Mouse (Mus musculus): ENCODE measurements around the gene Cela1. TPM values are rescaled to one million over a fixed set of nuclear protein-coding genes. Genes with fewer than 3 reads are reported as not detected.
A peak's percentile ranks its signal among the peaks of the same experiment; 100 is the strongest.

Gene Cela1
- total RNA-seq, 2 experiments from 2014 or later = 2.4 to 3.3 TPM

DNA sequence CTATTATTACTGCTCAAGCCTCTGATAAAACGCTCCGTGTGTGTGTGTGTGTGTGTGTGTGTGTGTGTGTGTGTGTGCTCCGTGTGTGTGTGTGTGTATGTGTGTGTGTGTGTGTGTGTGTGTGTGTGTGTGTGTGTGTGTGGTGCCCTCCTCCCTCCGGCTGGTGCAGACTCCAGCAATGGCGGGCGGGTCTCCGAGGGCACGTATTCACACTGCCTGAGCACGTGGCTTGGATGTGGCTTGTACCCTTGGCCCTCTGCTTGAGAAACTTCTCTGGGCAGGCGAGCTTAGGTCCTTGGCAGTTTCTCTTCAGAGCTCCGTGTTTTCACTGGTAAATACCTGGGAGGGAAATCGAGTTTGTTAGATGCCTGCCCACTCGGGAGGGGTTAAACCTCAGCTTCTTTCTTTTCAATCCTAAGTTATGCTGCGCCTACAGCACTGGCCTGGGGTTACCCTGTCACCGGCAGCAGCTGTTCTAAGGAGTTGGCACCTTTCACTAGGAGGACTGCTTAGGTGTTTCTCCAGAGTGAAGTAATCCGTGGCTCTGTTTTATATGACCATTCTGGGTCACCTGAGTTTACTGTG is 46.4 kb downstream of the Cela1 start:
- intact Hi-C loops (cut with DNase I) = no loop called here
- Histone ChIP-seq H3K4me3 (no peak overlapping the region), H3K27ac (no peak overlapping the region)
- no peak for TF ChIP-seq CTCF (IDR thresholded peaks at IDR 0.05)
- no peak for DNase-seq (ENCODE audit: extremely low spot score in 1 of 2, low spot score in 2 of 2)

DNA sequence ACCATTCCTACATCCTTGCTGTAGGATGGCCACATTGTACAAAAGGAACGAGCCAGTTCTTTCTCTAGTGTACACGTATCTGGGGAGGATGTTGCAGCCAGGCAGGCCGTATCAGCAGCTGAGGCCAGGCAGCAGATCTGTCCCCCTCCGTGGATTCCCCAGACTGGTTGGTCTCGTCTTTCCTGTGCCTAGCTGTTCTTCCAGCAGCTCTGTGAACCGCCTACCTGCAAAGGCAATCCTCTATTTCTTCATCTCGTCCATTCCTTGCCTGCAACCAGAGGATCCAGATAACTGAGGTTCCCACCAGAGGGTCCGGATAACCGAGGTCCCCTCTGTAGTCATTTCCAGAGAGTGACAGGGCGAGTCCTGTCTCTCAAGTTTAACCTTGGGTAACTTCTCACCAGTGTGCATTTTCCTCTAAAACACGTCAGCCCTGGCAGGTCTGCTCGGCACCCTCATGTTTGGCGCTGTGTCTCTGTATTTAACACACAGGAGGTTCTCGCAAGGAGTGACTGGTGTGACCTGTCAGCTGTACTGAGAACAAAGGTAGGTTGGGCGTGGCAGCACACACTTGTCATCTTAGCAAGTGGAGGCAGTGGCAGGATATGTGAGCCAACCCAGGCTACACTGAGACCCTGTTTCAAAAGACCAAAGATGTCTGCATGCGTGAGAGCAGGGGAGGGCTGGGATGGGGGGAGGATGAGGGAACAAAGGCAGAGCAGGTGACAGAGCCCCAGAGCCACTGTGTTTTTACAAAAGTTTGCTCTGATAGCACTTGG is 47.6 kb downstream of the Cela1 start:
- no peak overlapping the region for H3K4me3 ChIP-seq
- no peak overlapping the region for H3K27ac ChIP-seq
- intact Hi-C loops (cut with DNase I) = loop anchor here (5.0 kb wide), 1 partner anchor 37 kb away; no protein-coding TSS in a partner anchor
- TF ChIP-seq CTCF (IDR thresholded peaks at IDR 0.05) = no peak
- DNase-seq (ENCODE audit: extremely low spot score in 1 of 2, low spot score in 2 of 2) = no peak

DNA sequence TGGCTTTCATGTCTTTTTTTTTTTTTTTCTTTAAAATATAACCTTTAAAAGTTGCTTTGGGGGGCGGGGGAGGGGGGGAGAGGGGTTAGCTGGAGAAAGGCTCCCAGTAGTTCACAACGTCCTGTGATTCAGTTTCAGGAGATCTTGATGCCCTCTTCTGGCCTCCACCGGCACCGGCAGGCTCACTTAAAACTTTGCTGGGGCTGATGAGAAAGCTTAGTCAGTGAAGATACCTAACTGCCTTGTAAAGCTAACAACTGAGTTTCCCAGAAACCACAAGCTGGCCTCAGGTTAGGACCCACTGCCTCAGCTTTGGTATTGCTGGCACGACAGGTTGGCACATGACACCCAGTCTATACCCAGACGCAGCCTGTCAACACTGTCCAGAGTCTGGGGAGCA is 50.1 kb downstream of the Cela1 start:
- peak; percentile 43 for TF ChIP-seq CTCF (IDR thresholded peaks at IDR 0.05)
- intact Hi-C loops (cut with DNase I) = loop anchor here (5.0 kb wide), 1 partner anchor 40 kb away; no protein-coding TSS in a partner anchor
- no peak overlapping the region for H3K4me3 ChIP-seq
- no peak overlapping the region for H3K27ac ChIP-seq
- DNase-seq (ENCODE audit: extremely low spot score in 1 of 2, low spot score in 2 of 2) = peak in 1 of 2 experiments; percentile 15

DNA sequence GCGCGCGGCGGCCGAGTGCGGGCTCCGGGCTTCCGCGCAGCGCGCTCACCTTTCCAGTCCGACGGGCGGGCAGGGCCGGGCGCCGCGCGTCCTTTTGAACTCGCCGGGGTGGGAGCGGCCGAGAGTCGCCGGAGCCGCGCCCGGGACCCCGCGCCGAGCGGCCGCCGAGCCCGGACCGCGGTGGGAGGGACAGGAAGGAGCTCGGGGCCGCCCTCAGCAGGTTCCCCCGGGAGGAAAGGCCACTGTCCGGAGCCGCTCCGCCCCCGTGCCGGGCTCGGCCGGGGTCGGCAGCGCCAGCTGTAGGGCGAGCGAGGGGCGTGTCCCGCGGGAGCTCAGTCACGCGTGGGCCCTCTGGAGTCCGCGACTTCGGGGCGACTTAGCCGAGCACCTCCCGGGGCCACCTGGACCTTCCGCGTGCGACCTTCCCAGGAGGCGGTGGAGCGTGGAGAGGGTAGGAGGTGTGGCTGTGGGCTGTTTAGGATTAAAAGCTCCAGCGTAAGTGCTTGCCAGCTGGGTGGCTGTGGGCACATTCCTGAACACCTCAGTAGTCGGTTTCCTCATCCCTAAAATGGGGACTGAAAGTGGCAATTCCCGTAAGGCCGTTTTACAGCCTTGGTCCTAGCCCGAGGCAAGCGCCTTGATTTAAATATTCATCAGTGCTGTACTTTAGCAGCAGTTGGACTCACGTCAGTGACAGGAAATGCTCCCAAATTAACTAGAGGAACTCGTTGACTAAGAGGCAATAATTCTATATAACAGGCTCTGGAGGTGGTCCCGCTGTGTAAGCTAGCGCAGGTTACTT is 50.8 kb downstream of the Cela1 start, which contains the start of gene Smagp:
TSS of gene Smagp (minus strand) at position 241 of the 802 bp plus-strand sequence.
- no peak within 1 kb of the TSS for H3K27ac ChIP-seq
- intact Hi-C loops (cut with DNase I) = loop anchor here (5.0 kb wide), 1 partner anchor 40 kb away; no protein-coding TSS in a partner anchor
- no peak for DNase-seq (ENCODE audit: extremely low spot score in 1 of 2, low spot score in 2 of 2)
- no peak for TF ChIP-seq CTCF (IDR thresholded peaks at IDR 0.05)
- H3K4me3 ChIP-seq = peak within 1 kb of the TSS; percentile 45

DNA sequence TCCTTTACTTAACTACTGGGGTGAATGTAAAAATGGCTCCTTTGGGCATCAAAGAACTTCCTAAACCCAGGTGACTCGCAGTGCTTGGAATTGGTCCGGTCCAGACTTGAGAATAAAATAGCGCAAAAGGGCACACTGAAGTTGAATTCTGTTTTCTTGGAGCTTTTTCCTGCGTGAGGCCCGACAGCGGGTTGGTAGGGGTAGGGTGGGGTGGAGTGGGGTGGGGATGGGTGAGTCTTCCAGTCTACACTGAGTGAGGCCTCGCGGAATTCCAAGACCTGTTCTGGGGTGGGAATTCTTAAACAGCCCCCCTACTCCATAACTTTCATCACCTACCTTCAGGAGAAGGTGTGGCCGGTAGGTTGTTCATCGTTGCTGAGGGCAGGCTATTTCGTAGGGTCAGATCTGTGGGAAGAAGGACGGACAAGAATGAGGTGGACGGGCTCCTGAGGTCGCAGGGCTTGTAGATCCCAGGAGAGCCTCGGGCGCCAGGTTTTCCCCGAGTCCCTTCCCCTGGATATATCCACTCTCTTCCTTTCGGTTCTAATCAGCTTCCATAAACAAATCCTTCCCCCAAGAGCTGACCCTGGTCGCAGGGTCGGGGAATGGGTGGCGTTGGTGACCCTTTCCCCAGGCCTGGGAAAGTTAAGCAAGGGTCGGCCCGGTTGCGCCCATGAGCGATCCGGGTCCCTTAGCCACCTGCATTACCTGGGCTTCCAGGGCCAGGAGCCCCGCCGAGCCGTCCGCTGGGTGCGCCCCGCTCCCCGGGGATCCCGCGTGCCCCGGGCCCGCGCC is 51.7 kb downstream of the Cela1 start:
- DNase-seq (ENCODE audit: extremely low spot score in 1 of 2, low spot score in 2 of 2) = no peak
- Histone ChIP-seq H3K27ac (no peak overlapping the region), H3K4me3 (peak overlapping the region; percentile 45)
- no peak for TF ChIP-seq CTCF (IDR thresholded peaks at IDR 0.05)
- intact Hi-C loops (cut with DNase I) = loop anchor here (5.0 kb wide), 1 partner anchor 41 kb away; no protein-coding TSS in a partner anchor

DNA sequence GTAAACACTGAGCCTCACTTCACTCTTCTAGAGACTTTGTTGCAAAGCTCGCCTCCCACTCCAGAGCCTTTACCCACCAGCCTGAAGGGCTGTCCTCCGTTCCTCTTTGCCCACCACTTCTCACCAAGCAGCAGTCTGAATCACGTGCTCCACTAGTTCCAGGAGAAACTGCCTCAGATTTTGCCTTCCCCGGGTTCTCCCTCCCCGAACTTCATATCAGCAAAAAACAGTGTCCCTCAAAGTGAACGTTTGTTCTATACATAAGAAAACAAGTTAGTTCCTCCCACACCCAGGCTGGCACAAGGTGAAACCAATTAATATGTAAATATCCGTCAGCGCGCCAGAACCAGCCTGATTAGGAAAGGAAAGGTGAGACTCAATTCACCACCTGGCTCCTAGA is 52.5 kb downstream of the Cela1 start:
- intact Hi-C loops (cut with DNase I) = loop anchor here (5.0 kb wide), 1 partner anchor 42 kb away; no protein-coding TSS in a partner anchor
- Histone ChIP-seq H3K4me3 (no peak overlapping the region), H3K27ac (no peak overlapping the region)
- no peak for DNase-seq (ENCODE audit: extremely low spot score in 1 of 2, low spot score in 2 of 2)
- TF ChIP-seq CTCF (IDR thresholded peaks at IDR 0.05) = no peak

DNA sequence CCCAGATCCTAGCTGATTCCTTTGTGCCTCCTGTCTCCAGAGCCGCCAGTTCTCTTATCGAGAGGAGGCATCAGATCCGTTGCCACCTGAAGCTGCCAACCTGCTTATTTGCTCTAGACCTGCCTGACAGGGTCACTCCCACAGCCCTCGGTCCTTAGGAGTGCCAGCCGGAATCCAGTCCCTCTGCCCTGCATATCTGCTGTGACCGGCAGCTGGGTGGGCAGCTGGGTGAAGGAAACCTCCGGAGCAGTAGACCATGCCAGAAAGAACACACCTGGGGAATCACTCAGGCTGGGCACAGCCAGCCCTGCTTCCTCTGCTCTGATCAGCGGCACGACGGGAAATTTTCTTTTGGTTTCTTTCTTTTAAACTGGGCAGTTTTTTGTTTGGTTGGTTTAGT is 54.4 kb downstream of the Cela1 start:
- Histone ChIP-seq H3K27ac (no peak overlapping the region), H3K4me3 (no peak overlapping the region)
- TF ChIP-seq CTCF (IDR thresholded peaks at IDR 0.05) = no peak
- intact Hi-C loops (cut with DNase I) = no loop called here
- DNase-seq (ENCODE audit: extremely low spot score in 1 of 2, low spot score in 2 of 2) = no peak

DNA sequence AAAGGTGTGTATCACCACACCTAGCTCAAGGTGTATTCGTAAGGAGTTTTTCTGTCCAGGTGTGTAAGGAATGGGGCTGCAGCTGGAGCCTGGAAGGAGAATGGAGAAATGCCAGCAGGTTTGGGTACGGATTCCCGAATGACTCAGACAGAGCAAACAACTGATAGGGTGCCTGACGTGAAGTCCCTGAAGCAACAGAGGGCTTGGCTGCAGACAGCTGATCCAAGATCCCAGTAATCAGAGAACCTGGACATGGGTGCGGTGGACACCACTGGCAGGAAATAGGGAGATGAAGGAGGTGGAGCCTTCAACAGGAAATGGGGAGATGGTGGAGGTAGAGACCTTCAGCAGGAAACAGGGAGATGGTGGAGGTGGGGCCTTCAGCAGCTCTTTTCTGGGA is 55.4 kb downstream of the Cela1 start:
- no peak overlapping the region for H3K4me3 ChIP-seq
- no peak overlapping the region for H3K27ac ChIP-seq
- intact Hi-C loops (cut with DNase I) = no loop called here
- no peak for TF ChIP-seq CTCF (IDR thresholded peaks at IDR 0.05)
- no peak for DNase-seq (ENCODE audit: extremely low spot score in 1 of 2, low spot score in 2 of 2)

DNA sequence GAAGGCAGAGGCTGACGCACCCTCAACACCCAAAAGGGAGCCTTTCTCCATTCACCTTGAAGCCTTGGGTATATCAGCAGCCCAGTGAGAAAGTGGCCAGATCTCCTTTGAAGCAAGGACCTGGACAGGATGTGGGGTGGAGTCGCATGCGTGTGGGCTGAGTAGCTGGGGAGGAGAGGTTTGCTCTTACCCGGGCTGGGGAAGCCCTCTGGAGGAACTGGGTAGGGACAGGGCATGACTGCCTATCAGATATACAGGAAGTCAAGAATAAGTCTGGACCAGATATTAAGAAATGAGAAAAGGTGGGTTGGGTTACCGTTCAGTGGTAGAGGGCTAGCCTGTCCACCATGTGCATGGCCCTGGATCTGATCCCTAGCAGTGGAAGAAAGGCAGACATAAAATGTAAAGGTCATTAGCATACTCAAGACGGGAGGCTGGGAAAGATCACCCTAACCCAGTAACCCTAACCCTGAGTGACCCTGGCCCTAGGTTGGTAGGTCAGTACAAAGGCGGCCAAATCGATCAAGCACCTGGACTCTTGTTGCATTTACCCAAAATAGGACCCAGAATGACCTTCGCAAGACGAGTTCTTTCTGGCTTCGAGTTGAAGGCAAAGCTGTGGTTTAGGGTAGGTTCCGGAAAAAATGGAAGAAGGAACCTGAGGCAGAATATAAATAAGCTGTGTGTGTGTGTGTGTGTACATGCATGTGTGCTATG is 56.1 kb downstream of the Cela1 start:
- TF ChIP-seq CTCF (IDR thresholded peaks at IDR 0.05) = no peak
- DNase-seq (ENCODE audit: extremely low spot score in 1 of 2, low spot score in 2 of 2) = no peak
- Histone ChIP-seq H3K4me3 (no peak overlapping the region), H3K27ac (no peak overlapping the region)
- intact Hi-C loops (cut with DNase I) = no loop called here

DNA sequence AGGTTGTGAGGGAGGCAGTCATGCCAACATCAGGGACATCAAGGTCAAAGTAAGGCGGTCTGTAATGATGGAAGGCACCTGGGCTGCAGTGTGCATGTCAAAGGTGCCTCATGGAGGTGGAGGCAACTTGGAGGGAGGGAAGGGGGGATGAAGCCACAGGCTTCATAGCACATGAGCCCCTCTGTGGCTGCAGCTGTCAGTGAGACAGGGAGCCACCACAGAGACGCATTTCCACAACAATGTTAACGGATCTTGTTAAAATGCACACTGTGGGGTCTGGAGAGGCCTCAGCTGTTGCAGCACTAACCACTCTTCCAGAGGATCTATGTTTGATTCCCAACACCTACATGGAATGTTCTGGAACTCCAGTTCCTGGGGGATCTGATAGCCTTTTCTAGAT is 57.6 kb downstream of the Cela1 start:
- Histone ChIP-seq H3K27ac (no peak overlapping the region), H3K4me3 (no peak overlapping the region)
- no peak for TF ChIP-seq CTCF (IDR thresholded peaks at IDR 0.05)
- intact Hi-C loops (cut with DNase I) = no loop called here
- DNase-seq (ENCODE audit: extremely low spot score in 1 of 2, low spot score in 2 of 2) = no peak

DNA sequence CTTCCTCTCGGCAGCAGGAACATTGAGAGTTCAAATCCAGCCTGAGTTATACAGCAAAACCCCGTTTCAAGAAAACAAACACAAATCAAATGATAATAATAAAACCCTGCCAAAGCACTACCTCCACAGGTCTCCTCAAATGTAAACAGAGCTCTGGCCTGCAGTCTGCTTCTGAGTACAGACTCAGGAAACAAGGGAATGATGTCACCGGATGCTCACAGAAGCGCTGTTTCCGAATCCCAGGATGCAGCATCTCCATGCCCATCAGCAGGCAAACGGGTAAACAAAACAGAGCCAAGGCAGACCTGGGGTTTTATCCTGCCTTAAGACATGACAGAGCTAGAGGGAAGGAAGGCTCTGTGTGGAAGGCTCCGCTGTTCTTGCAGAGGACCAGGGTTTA is 58.9 kb downstream of the Cela1 start:
- no peak for DNase-seq (ENCODE audit: extremely low spot score in 1 of 2, low spot score in 2 of 2)
- intact Hi-C loops (cut with DNase I) = no loop called here
- no peak for TF ChIP-seq CTCF (IDR thresholded peaks at IDR 0.05)
- no peak overlapping the region for H3K4me3 ChIP-seq
- H3K27ac ChIP-seq = no peak overlapping the region
